Comparison of ENCODE assay signal across 13 mouse cellular contexts in the genomic region with DNA sequence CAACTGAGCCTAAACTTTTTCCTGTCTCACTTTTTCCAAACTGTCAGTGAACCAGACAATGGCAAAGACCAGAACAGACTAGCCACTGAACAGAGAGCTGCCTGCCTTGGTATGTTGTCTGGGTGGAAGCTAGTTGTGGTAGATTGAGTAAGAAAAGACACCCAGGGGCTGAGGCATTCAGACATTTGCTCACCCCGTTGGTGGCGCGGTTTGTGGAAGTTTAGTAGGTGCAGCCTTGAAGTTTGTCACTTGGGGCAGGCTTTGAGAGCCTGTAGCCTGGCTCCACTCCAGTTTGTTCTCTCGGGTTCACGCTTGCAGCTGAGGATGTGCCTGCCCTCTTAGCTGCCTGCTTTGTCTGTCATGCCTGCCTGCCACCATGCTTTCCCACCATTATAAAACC.
DNase-seq lines count a peak whose midpoint lies in the region; ATAC-seq and TF ChIP-seq lines count a peak whose summit lies in the region.
"Had no signal": no experiment of that assay in that cellular context is flagged by ENCODE, and none has a peak within 500 bp of the region (broad histone marks: within the 10 kb centered on the region; RNA-seq: fewer than 3 reads in every experiment).

No protein-coding gene starts in this region.

- no peak for ATAC-seq in forebrain, embryonic 16.5 days

- H3K4me2 ChIP-seq in forebrain, embryonic 16.5 days (ENCODE audit: low read length), result no peak overlapping the region
- H3K4me2 ChIP-seq: heart, embryonic 15.5 days; limb, embryonic 12.5 days had no signal

- H3K27me3 ChIP-seq in heart, adult 2 months (ENCODE audit: control insufficient read depth, insufficient read depth, low read length), result no peaks in the 10 kb centered on the region
- no peaks in the 10 kb centered on the region for H3K27me3 ChIP-seq in thymus, adult 2 months (ENCODE audit: control insufficient read depth, insufficient read depth, low read length)
- no peaks in the 10 kb centered on the region; the same call in 1 of the 2 replicates for H3K27me3 ChIP-seq in forebrain, embryonic 16.5 days (replicated peaks; ENCODE audit: control insufficient read depth, insufficient read depth, low read length)
- H3K27me3 ChIP-seq: heart, embryonic 15.5 days; limb, embryonic 12.5 days had no signal

- H3K4me1 ChIP-seq in heart, adult 2 months (ENCODE audit: control insufficient read depth, insufficient read depth, low read length), result no peaks in the 10 kb centered on the region
- no peaks in the 10 kb centered on the region for H3K4me1 ChIP-seq in thymus, adult 2 months (replicated peaks; ENCODE audit: control insufficient read depth, insufficient read depth, low read length)
- no peaks in the 10 kb centered on the region for H3K4me1 ChIP-seq in forebrain, embryonic 16.5 days (replicated peaks; ENCODE audit: control insufficient read depth, insufficient read depth, low read length)
- H3K4me1 ChIP-seq: limb, embryonic 12.5 days had no signal

- H3K9me3 ChIP-seq in forebrain, embryonic 16.5 days (ENCODE audit: control insufficient read depth, low read length), result no peaks in the 10 kb centered on the region
- H3K9me3 ChIP-seq: heart, embryonic 15.5 days; limb, embryonic 12.5 days had no signal

- intact Hi-C loops in heart, adult 2 months (cut with DNase I), result no loop called here
- intact Hi-C loops in left cerebral cortex, postnatal 4 days (cut with DNase I), result no loop called here
- intact Hi-C loops in left cerebral cortex, postnatal 10 days (cut with DNase I), result no loop called here

- no peaks in the 10 kb centered on the region for H3K79me2 ChIP-seq in heart, adult 2 months (replicated peaks; ENCODE audit: control insufficient read depth, insufficient read depth, low read length)

- TF ChIP-seq POLR2A in heart, adult 2 months (IDR thresholded peaks at IDR 0.05; ENCODE audit: insufficient read depth, low read depth, low read length), result no peak
- TF ChIP-seq POLR2A in thymus, adult 2 months (IDR thresholded peaks at IDR 0.05; ENCODE audit: control insufficient read depth, extremely low read depth, insufficient read depth, low read length, poor library complexity), result no peak

- no peak for TF ChIP-seq EP300 in heart, adult 2 months (IDR thresholded peaks at IDR 0.05; ENCODE audit: insufficient read depth, low read depth, low read length)

- H3K9ac ChIP-seq in heart, adult 2 months (ENCODE audit: low read depth, low read length), result no peak overlapping the region
- H3K9ac ChIP-seq in forebrain, embryonic 16.5 days (replicated peaks; ENCODE audit: low read depth, low read length), result no peak overlapping the region
- H3K9ac ChIP-seq: heart, embryonic 15.5 days; limb, embryonic 12.5 days had no signal

- H3K4me3 ChIP-seq in heart, adult 2 months, result no peak overlapping the region
- H3K4me3 ChIP-seq in thymus, adult 2 months (ENCODE audit: control insufficient read depth, insufficient read depth, low read length), result no peak overlapping the region
- no peak overlapping the region for H3K4me3 ChIP-seq in forebrain, embryonic 16.5 days (replicated peaks; ENCODE audit: low read length)
- H3K4me3 ChIP-seq: erythroblast, embryonic 14.5 days; heart, embryonic 15.5 days; limb, embryonic 12.5 days had no signal

- no peak overlapping the region for H3K27ac ChIP-seq in heart, adult 2 months
- H3K27ac ChIP-seq in thymus, adult 2 months (ENCODE audit: control insufficient read depth, insufficient read depth, low read length), result no peak overlapping the region
- no peak overlapping the region for H3K27ac ChIP-seq in forebrain, embryonic 16.5 days (ENCODE audit: low read length)
- H3K27ac ChIP-seq: heart, embryonic 15.5 days; limb, embryonic 12.5 days; macrophage had no signal

- 10% methylated on average over 5 of the region's 5 CpGs for WGBS in heart, adult 2 months
- 16% methylated on average over 5 of the region's 5 CpGs for WGBS in thymus, adult 2 months
- WGBS in forebrain, embryonic 16.5 days, result 33% methylated on average over 5 of the region's 5 CpGs

- no peak for TF ChIP-seq CTCF in heart, adult 2 months (IDR thresholded peaks at IDR 0.05)
- no peak for TF ChIP-seq CTCF in thymus, adult 2 months (IDR thresholded peaks at IDR 0.05; ENCODE audit: borderline replicate concordance, control insufficient read depth, extremely low read depth, insufficient read depth, low read length, poor library complexity)

- DNase-seq in heart, adult 11 months, result peak; percentile 86
- no peak for DNase-seq in heart, adult 2 months
- peak; percentile 9 for DNase-seq in left cerebral cortex, postnatal 4 days
- no peak for DNase-seq in left cerebral cortex, postnatal 10 days (ENCODE audit: extremely low spot score in 1 of 2, low spot score in 2 of 2)
- DNase-seq in thymus, postnatal 4 days, result peak; percentile 31
- no peak for DNase-seq in thymus, adult 2 months
- no peak for DNase-seq in spleen, postnatal 4 days (ENCODE audit: low spot score in 2 of 2)
- DNase-seq: kidney, adult 11 months had no signal

- no peaks in the 10 kb centered on the region for H3K36me3 ChIP-seq in heart, adult 2 months (ENCODE audit: control insufficient read depth, insufficient read depth, low read length)
- no peaks in the 10 kb centered on the region for H3K36me3 ChIP-seq in thymus, adult 2 months (ENCODE audit: control insufficient read depth, insufficient read depth, low read length)
- no peaks in the 10 kb centered on the region for H3K36me3 ChIP-seq in forebrain, embryonic 16.5 days (ENCODE audit: control insufficient read depth, insufficient read depth)
- H3K36me3 ChIP-seq: heart, embryonic 15.5 days; limb, embryonic 12.5 days had no signal

Comparison
In these comparisons a context has a peak if more than half of its experiments do, and no peak if none do; other contexts are left out.
1. DNase-seq: peak in heart, adult 11 months (single experiment), left cerebral cortex, postnatal 4 days (single experiment) and thymus, postnatal 4 days (single experiment); none in heart, adult 2 months (0 of 2), left cerebral cortex, postnatal 10 days (0 of 2), thymus, adult 2 months (single experiment) and spleen, postnatal 4 days (0 of 2).